Mouse (Mus musculus) heart, embryonic 14.5 days (tissue): ENCODE measurements around the gene Tcirg1. TPM values are rescaled to one million over a fixed set of nuclear protein-coding genes. Genes with fewer than 3 reads are reported as not detected.
A peak's percentile ranks its signal among the peaks of the same experiment; 100 is the strongest.

ENCODE experiments used
- ATAC-seq: fragments of 200-750 bp; cut with Nextera tagmentation; 2 replicates; pipeline ENCODE4 v1.8.0; 2017; ENCODE audit warnings: low read depth, moderate TSS enrichment; ENCODE audit not compliant: insufficient number of reproducible peaks, insufficient read depth, low FRiP score
- H3K27ac ChIP-seq, 2 experiments: fragments of 200-500 bp in 1 of 2; fragments of 300-500 bp in 1 of 2; sonication (generic) in 1 of 2; replicated peaks in 1 of 2; 2 replicates each; pipeline ENCODE4 v1.5.1; 2012 to 2014; ENCODE audit warnings: low read depth in 2 of 2, low read length in 2 of 2, control low read depth in 1 of 2, mild to moderate bottlenecking in 1 of 2, mixed read lengths in 1 of 2; ENCODE audit not compliant: control insufficient read depth in 1 of 2, insufficient read depth in 1 of 2
- H3K27me3 ChIP-seq: fragments of 300-500 bp; sonication (generic); 2 replicates; pipeline ENCODE4 v1.6.1; 2014; ENCODE audit warnings: mild to moderate bottlenecking, low read length, control low read depth; ENCODE audit not compliant: control insufficient read depth, insufficient read depth
- H3K36me3 ChIP-seq: fragments of 300-500 bp; sonication (generic); 2 replicates; pipeline ENCODE4 v1.6.1; 2014; ENCODE audit warnings: mild to moderate bottlenecking, control low read depth, low read length, mixed read lengths; ENCODE audit not compliant: control insufficient read depth, insufficient read depth
- H3K4me1 ChIP-seq, 2 experiments: fragments of 200-500 bp in 1 of 2; fragments of 300-500 bp in 1 of 2; sonication (generic) in 1 of 2; 2 replicates each; pipeline ENCODE4 v1.6.1; 2012 to 2014; ENCODE audit warnings: low read length in 2 of 2, control low read depth in 1 of 2, mixed read lengths in 1 of 2; ENCODE audit not compliant: control insufficient read depth in 2 of 2, insufficient read depth in 2 of 2
- H3K4me2 ChIP-seq: fragments of 300-500 bp; sonication (generic); 2 replicates; pipeline ENCODE4 v1.6.1; 2014; ENCODE audit warnings: mild to moderate bottlenecking, low read length
- H3K4me3 ChIP-seq, 2 experiments: fragments of 200-500 bp in 1 of 2; fragments of 300-500 bp in 1 of 2; sonication (generic) in 1 of 2; 2 replicates each; pipeline ENCODE4 v1.5.1; 2012 to 2014; ENCODE audit warnings: low read length in 2 of 2, mild to moderate bottlenecking in 2 of 2, control low read depth in 1 of 2, low read depth in 1 of 2, moderate library complexity in 1 of 2; ENCODE audit not compliant: control insufficient read depth in 1 of 2, insufficient read depth in 1 of 2
- H3K9ac ChIP-seq: fragments of 300-500 bp; sonication (generic); 2 replicates; pipeline ENCODE4 v1.6.1; 2014; ENCODE audit warnings: mild to moderate bottlenecking, low read length
- H3K9me3 ChIP-seq: fragments of 300-500 bp; sonication (generic); 2 replicates; pipeline ENCODE4 v1.6.1; 2016; ENCODE audit warnings: low read length, control low read depth; ENCODE audit not compliant: control insufficient read depth
- WGBS: fragments of 180-500 bp; shearing (Covaris S2); extraction: QIAGEN DNeasy Blood & Tissue Kit; methylation state at CpG from one replicate; pipeline ENCODE4 v1.1.7; 2014; 5-methylcytosine and 5-hydroxymethylcytosine counted together
- polyA plus RNA-seq: library from polyadenylated mRNA; unstranded; fragments of >200 nt; fragmentation: Nextera tagmentation; extraction: Ambion mirVana; gene quantifications from 2 replicates; pipeline ENCODE4 v1.2.1, GENCODE M21; 2014

Tcirg1 gene
- polyA plus RNA-seq, 1 experiment from 2014 or later, result 17.1 TPM

- Histone ChIP-seq H3K27ac (no peak overlapping the region), H3K9ac (no peak overlapping the region), H3K9me3 (no peaks in the 10 kb centered on the region), H3K27me3 (no peaks in the 10 kb centered on the region), H3K4me1 (peaks cover 8 to 11% of the 10 kb centered on the region in 2 experiments), H3K4me3 (no peak overlapping the region), H3K4me2 (no peak overlapping the region), H3K36me3 (no peaks in the 10 kb centered on the region)
- ATAC-seq, result no peak
- WGBS, result 72% methylated on average over 3 of the region's 3 CpGs
Measured at GRCm38 (mm10) chr19:3947813-3948212, 40.9 kb upstream of the Tcirg1 start.

- H3K9ac ChIP-seq, result no peak overlapping the region
Measured at GRCm38 (mm10) chr19:3946715-3947114, 39.8 kb upstream of the Tcirg1 start.

GRCm38 (mm10) chr19:3945872-3946564, 39.1 kb upstream of the Tcirg1 start:
- H3K27ac ChIP-seq, result peak overlapping the region; percentile 21 to 62; a peak in 3 of 4 replicates
- no peaks in the 10 kb centered on the region for H3K9me3 ChIP-seq
- ATAC-seq, result peak; percentile 83
- no peak overlapping the region for H3K4me3 ChIP-seq
- peaks cover 8 to 11% of the 10 kb centered on the region in 2 experiments for H3K4me1 ChIP-seq
- peaks cover 6% of the 10 kb centered on the region; the same call in 1 of the 2 replicates for H3K27me3 ChIP-seq
- H3K36me3 ChIP-seq, result no peaks in the 10 kb centered on the region
- no peak overlapping the region for H3K9ac ChIP-seq
- 13% methylated on average over 10 of the region's 10 CpGs for WGBS
- H3K4me2 ChIP-seq, result no peak overlapping the region

More at GRCm38 (mm10) chr19:3946715-3947114, 39.8 kb upstream of the Tcirg1 start:
- no peaks in the 10 kb centered on the region for H3K9me3 ChIP-seq
- WGBS, result 8% methylated on average over 2 of the region's 2 CpGs
- peaks cover 8 to 11% of the 10 kb centered on the region in 2 experiments for H3K4me1 ChIP-seq
- H3K36me3 ChIP-seq, result no peaks in the 10 kb centered on the region
- H3K4me3 ChIP-seq, result no peak overlapping the region
- peaks cover 6% of the 10 kb centered on the region; the same call in 1 of the 2 replicates for H3K27me3 ChIP-seq
- ATAC-seq, result no peak
- H3K27ac ChIP-seq, result no peak overlapping the region
- H3K4me2 ChIP-seq, result no peak overlapping the region

GRCm38 (mm10) chr19:3942986-3943735, 36.2 kb upstream of the Tcirg1 start:
- H3K27ac ChIP-seq, result no peak overlapping the region
- H3K9me3 ChIP-seq, result no peaks in the 10 kb centered on the region
- no peaks in the 10 kb centered on the region for H3K36me3 ChIP-seq
- peak overlapping the region; percentile 7 to 24; a peak in 3 of 4 replicates for H3K4me3 ChIP-seq
- peaks cover 8 to 11% of the 10 kb centered on the region in 2 experiments for H3K4me1 ChIP-seq
- no peak overlapping the region for H3K9ac ChIP-seq
- WGBS, result 17% methylated on average over 27 of the region's 27 CpGs
- ATAC-seq, result no peak
- peak overlapping the region; percentile 56 for H3K4me2 ChIP-seq
- peaks cover 6% of the 10 kb centered on the region; the same call in 1 of the 2 replicates for H3K27me3 ChIP-seq

GRCm38 (mm10) chr19:3942315-3942714, 35.4 kb upstream of the Tcirg1 start:
- Histone ChIP-seq H3K9me3 (no peaks in the 10 kb centered on the region), H3K27ac (no peak overlapping the region), H3K9ac (no peak overlapping the region), H3K36me3 (no peaks in the 10 kb centered on the region), H3K27me3 (peaks cover 6% of the 10 kb centered on the region; the same call in 1 of the 2 replicates), H3K4me3 (no peak overlapping the region), H3K4me1 (peaks cover 8 to 11% of the 10 kb centered on the region in 2 experiments), H3K4me2 (no peak overlapping the region)
- no peak for ATAC-seq
- 75% methylated on average over 7 of the region's 7 CpGs for WGBS

- Histone ChIP-seq H3K4me2 (peak overlapping the region; percentile 93), H3K9ac (peak overlapping the region; percentile 73), H3K27ac (0 out of 4 replicates have a peak overlapping the region, but pooled peaks of 1 of the 2 experiments have one; percentile 33), H3K4me1 (peaks cover 6 to 11% of the 10 kb centered on the region in 2 experiments), H3K36me3 (no peaks in the 10 kb centered on the region), H3K9me3 (no peaks in the 10 kb centered on the region), H3K27me3 (no peaks in the 10 kb centered on the region), H3K4me3 (peak overlapping the region; percentile 61 to 65)
- 7% methylated on average over 22 of the region's 22 CpGs for whole genome bisulfite sequencing
- ATAC-seq, result 0 out of 2 replicates have a peak, but pooled peaks have one; percentile 40
Measured at GRCm38 (mm10) chr19:3935896-3936850, 29.2 kb upstream of the Tcirg1 start.
